Mouse (Mus musculus) hindbrain, embryonic 11.5 days (tissue): ENCODE data around the gene Gm20479. TPM values are rescaled to one million over a fixed set of nuclear protein-coding genes. Genes with fewer than 3 reads are reported as not detected.
A peak's percentile ranks its signal among the peaks of the same experiment; 100 is the strongest.

Source experiments
- ATAC-seq: fragments of 200-750 bp; cut with Nextera tagmentation; 2 replicates; pipeline ENCODE4 v1.8.0; 2017; ENCODE audit warnings: mild to moderate bottlenecking, moderate TSS enrichment, moderate library complexity; ENCODE audit not compliant: low FRiP score
- DNase-seq: peaks from one replicate; pipeline ENCODE4 v3.0.0-alpha.2; 2015; ENCODE audit warnings: low spot score
- H3K27ac ChIP-seq: fragments of 300-500 bp; sonication (generic); 2 replicates; pipeline ENCODE4 v1.5.1; 2014; ENCODE audit warnings: mild to moderate bottlenecking, low read depth, low read length
- H3K27me3 ChIP-seq: fragments of 300-500 bp; sonication (generic); 2 replicates; pipeline ENCODE4 v1.6.1; 2014; ENCODE audit warnings: mild to moderate bottlenecking, low read length, moderate library complexity, mixed read lengths; ENCODE audit not compliant: control insufficient read depth, insufficient read depth
- H3K36me3 ChIP-seq: fragments of 300-500 bp; sonication (generic); 2 replicates; pipeline ENCODE4 v1.6.1; 2014; ENCODE audit warnings: mild to moderate bottlenecking, low read length, moderate library complexity, mixed read lengths; ENCODE audit not compliant: control insufficient read depth, insufficient read depth
- H3K4me1 ChIP-seq: fragments of 300-500 bp; sonication (generic); replicated peaks from 2 replicates; pipeline ENCODE4 v1.6.1; 2014; ENCODE audit warnings: low read length, mixed read lengths; ENCODE audit not compliant: control insufficient read depth, insufficient read depth
- H3K4me2 ChIP-seq: fragments of 300-500 bp; sonication (generic); replicated peaks from 2 replicates; pipeline ENCODE4 v1.6.1; 2014; ENCODE audit warnings: mild to moderate bottlenecking, low read depth, low read length
- H3K4me3 ChIP-seq: fragments of 300-500 bp; sonication (generic); 2 replicates; pipeline ENCODE4 v1.5.1; 2014; ENCODE audit warnings: low read depth, low read length
- H3K9ac ChIP-seq: fragments of 300-500 bp; sonication (generic); 2 replicates; pipeline ENCODE4 v1.6.1; 2014; ENCODE audit warnings: low read depth, low read length
- H3K9me3 ChIP-seq: fragments of 300-500 bp; sonication (generic); 2 replicates; pipeline ENCODE4 v1.6.1; 2016; ENCODE audit warnings: low read length; ENCODE audit not compliant: control insufficient read depth
- WGBS: fragments of 180-500 bp; shearing (Covaris S2); extraction: QIAGEN DNeasy Blood & Tissue Kit; methylation state at CpG from one replicate; pipeline ENCODE4 v1.1.7; 2014; 5-methylcytosine and 5-hydroxymethylcytosine counted together
- polyA plus RNA-seq: library from polyadenylated mRNA; unstranded; fragments of >200 nt; fragmentation: Nextera tagmentation; extraction: Ambion mirVana; gene quantifications from 2 replicates; pipeline ENCODE4 v1.2.1, GENCODE M21; 2014

Gene Gm20479
- polyA plus RNA-seq, 1 experiment from 2014 or later: 0.57 TPM

DNA sequence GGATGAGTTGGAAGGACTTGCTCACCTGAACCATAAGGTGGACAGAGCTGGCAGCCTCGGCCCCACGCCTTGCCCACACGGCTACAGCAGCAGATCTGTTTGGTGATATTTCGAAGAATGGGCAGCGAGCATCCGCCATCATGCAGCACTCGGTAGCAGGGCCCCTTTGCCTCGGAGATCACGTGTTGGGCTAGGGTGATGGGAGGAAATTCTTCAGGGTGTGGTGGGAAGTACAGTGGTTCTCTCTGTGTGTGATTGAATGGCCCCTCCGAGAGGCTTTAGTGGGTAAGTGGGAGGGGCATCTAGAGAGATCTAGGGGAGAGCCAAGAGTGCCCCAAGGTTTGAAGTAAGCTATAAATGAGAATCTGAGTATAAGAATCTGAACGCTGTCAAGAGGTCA is 29.1 kb downstream of the Gm20479 start:
- Histone ChIP-seq H3K9ac (no peak overlapping the region), H3K4me2 (no peak overlapping the region), H3K9me3 (no peaks in the 10 kb centered on the region), H3K36me3 (no peaks in the 10 kb centered on the region), H3K4me3 (no peak overlapping the region), H3K27me3 (peaks cover 86% of the 10 kb centered on the region), H3K4me1 (peaks cover 15% of the 10 kb centered on the region), H3K27ac (no peak overlapping the region)
- ATAC-seq: no peak
- WGBS: 88% methylated on average over 11 of the region's 11 CpGs
- no peak for DNase-seq

DNA sequence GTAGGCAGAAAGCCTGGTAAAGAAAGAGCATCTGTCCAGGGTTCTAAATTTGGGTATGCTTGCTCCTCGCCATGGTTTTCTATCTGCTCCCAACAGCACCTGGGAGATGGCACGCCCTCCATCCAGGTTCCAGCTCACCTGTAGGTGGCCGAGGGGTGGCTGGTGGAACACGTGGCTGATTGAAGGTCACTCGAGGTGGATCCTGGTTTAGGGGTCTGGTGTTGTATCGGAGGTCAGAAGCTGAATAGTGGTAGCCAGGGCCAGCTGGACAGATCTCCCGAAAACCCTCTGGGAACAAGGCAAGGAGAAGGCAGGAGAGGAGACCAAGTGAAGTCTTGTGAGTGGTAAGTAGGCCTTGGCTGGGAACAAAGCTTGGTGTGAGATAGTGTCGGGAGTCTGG is 29.7 kb downstream of the Gm20479 start:
- Histone ChIP-seq H3K4me2 (no peak overlapping the region), H3K36me3 (no peaks in the 10 kb centered on the region), H3K4me1 (peaks cover 14% of the 10 kb centered on the region), H3K9me3 (no peaks in the 10 kb centered on the region), H3K9ac (no peak overlapping the region), H3K27me3 (peaks cover 82% of the 10 kb centered on the region), H3K27ac (no peak overlapping the region), H3K4me3 (no peak overlapping the region)
- DNase-seq (no peak), ATAC-seq (no peak)
- WGBS: 93% methylated on average over 8 of the region's 8 CpGs

DNA sequence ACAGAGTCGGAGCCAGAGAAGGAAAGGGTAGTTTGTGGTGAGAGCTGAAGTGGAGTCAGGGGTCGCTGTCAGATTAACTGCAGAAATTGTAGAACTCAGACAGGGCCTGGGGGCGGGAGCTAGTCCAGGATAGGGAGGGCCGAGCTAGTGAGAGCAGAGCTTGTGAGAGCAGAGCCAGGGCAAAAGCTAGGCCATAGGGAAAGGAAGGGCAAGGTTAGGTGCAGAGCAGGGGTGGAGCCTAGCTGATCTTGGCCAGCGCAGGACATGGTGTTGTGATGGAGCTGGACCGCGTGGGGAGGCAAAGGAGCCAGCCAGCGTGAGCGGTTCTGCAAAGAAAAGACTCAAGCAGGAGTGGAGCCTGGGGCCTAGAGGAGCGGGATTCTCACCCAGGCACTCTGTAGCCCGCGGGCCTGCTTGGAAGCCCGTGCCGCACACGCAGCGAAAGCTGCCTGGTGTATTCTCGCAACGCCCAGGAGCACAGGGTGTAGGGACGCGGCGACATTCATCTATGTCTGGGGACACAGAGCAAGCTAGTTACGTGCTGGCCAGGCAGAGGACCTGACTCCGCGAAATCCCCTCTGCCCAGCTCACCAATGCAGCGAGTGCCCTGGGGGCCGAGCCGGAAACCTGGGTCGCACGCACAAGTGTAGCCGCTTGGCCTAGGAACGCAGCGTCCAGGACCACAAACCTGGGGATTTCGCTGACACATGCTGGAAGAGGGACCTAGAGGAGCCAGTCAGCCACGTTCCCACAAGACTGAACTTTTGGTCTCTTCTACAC is 30.9 kb downstream of the Gm20479 start:
- WGBS: 33% methylated on average over 34 of the region's 34 CpGs
- DNase-seq (no peak), ATAC-seq (no peak)
- no peaks in the 10 kb centered on the region for H3K9me3 ChIP-seq
- peak overlapping the region; percentile 26 for H3K4me2 ChIP-seq
- no peaks in the 10 kb centered on the region for H3K36me3 ChIP-seq
- H3K9ac ChIP-seq: 0 out of 2 replicates have a peak overlapping the region, but pooled peaks have one; percentile 28
- no peak overlapping the region for H3K27ac ChIP-seq
- peaks cover 10% of the 10 kb centered on the region; the same call in 1 of the 2 replicates for H3K4me1 ChIP-seq
- peaks cover 70% of the 10 kb centered on the region for H3K27me3 ChIP-seq
- H3K4me3 ChIP-seq: 0 out of 2 replicates have a peak overlapping the region, but pooled peaks have one; percentile 16

DNA sequence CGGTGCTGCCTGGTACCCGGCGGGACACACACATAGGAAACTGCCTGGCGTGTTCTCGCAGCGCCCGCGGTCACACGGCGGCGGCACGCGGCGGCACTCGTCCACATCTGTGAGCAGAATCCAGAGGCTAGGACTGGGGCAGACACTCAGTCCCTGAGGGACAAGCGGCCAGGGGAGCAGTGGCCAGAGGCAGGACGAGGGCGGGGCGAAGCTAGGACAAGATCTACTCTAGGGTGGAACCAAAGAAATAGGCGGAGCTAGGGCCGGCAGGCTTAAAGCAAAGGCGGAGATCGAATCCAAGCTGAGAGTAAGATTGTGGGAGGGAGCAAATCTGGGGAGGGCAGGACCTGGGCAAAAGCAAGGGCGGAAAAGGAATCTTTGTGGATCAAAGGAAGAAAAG is 31.5 kb downstream of the Gm20479 start:
- peak; percentile 59 for DNase-seq
- Histone ChIP-seq H3K36me3 (no peaks in the 10 kb centered on the region), H3K9me3 (no peaks in the 10 kb centered on the region), H3K9ac (peak overlapping the region; percentile 28; the same call in 1 of the 2 replicates), H3K4me2 (peak overlapping the region; percentile 26), H3K27ac (no peak overlapping the region), H3K4me1 (peaks cover 10% of the 10 kb centered on the region; the same call in 1 of the 2 replicates), H3K4me3 (0 out of 2 replicates have a peak overlapping the region, but pooled peaks have one; percentile 16), H3K27me3 (peaks cover 64% of the 10 kb centered on the region)
- 0 out of 2 replicates have a peak, but pooled peaks have one; percentile 26 for ATAC-seq
- 1% methylated on average over 24 of the region's 24 CpGs for WGBS

DNA sequence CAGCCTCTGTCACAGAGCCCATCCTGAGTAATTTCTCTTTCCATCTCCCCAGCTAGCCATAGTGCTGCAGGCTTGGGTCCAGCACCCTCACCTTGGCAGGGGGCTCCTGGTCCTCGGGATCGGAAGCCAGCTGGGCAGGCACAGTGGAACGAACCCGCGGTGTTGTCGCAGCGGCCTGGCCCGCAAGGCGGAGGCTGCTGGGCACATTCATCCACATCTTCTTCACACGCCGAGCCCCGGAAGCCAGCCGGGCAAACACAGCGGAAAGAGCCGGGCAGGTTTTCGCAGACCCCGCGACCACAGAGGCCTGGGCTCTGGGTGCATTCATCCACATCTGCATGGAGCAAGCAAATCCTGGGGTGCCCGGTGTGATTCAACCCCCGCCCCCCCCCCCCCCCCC is 32.3 kb downstream of the Gm20479 start:
- peaks cover 56% of the 10 kb centered on the region for H3K27me3 ChIP-seq
- H3K9ac ChIP-seq: no peak overlapping the region
- no peak for ATAC-seq
- H3K36me3 ChIP-seq: no peaks in the 10 kb centered on the region
- H3K4me2 ChIP-seq: no peak overlapping the region
- no peaks in the 10 kb centered on the region for H3K9me3 ChIP-seq
- WGBS: 39% methylated on average over 18 of the region's 20 CpGs
- no peak for DNase-seq
- no peak overlapping the region for H3K27ac ChIP-seq
- peaks cover 6% of the 10 kb centered on the region; the same call in 1 of the 2 replicates for H3K4me1 ChIP-seq
- no peak overlapping the region for H3K4me3 ChIP-seq

DNA sequence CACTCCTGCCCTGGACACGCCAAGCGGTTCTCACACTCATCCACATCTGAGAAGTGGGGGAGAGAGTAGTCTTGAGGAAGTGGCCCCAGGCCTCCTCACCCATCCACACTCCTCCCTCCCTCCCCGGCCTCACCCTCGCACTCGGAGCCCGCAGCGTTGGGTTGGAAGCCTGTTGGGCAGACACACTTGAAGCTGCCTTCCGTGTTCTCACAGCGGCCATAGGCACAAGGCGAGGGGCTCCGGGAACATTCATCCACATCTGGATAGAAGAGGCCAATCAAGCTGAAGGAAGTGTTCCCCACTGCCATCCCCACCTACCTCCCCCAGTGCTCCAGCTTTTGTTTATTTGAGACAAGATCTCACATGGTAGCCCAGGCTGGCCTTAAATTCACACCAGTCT is 33.1 kb downstream of the Gm20479 start:
- Histone ChIP-seq H3K9me3 (no peaks in the 10 kb centered on the region), H3K27ac (no peak overlapping the region), H3K4me2 (no peak overlapping the region), H3K4me3 (no peak overlapping the region), H3K27me3 (peaks cover 49% of the 10 kb centered on the region), H3K9ac (no peak overlapping the region), H3K36me3 (no peaks in the 10 kb centered on the region), H3K4me1 (peaks cover 3% of the 10 kb centered on the region; the same call in 1 of the 2 replicates)
- WGBS: 99% methylated on average over 7 of the region's 11 CpGs
- ATAC-seq (no peak), DNase-seq (no peak)

DNA sequence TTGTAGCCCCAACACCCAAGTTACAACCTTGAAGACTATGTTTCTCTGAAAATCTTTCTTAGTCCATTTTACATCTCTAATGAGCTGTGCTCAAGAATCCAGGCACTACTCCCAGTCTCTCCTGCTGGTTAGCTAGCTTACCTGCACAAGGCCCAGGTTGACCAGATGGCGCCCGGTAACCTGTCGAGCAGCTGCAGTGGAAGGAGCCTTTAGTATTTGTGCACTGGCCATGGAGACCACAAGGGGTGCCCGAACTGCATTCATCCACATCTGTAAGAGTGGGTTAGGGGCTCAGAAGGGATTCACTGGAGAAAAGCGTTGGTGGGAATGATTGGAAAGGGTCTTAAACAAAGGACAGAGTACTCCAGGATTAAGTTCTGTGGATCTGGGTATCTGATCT is 34.2 kb downstream of the Gm20479 start:
- no peak overlapping the region for H3K4me3 ChIP-seq
- no peak overlapping the region for H3K9ac ChIP-seq
- H3K36me3 ChIP-seq: no peaks in the 10 kb centered on the region
- DNase-seq: no peak
- no peaks in the 10 kb centered on the region for H3K9me3 ChIP-seq
- H3K4me1 ChIP-seq: peaks cover 3% of the 10 kb centered on the region; the same call in 1 of the 2 replicates
- ATAC-seq: no peak
- H3K27ac ChIP-seq: no peak overlapping the region
- WGBS: 91% methylated on average over 5 of the region's 5 CpGs
- no peak overlapping the region for H3K4me2 ChIP-seq
- H3K27me3 ChIP-seq: peaks cover 38% of the 10 kb centered on the region

DNA sequence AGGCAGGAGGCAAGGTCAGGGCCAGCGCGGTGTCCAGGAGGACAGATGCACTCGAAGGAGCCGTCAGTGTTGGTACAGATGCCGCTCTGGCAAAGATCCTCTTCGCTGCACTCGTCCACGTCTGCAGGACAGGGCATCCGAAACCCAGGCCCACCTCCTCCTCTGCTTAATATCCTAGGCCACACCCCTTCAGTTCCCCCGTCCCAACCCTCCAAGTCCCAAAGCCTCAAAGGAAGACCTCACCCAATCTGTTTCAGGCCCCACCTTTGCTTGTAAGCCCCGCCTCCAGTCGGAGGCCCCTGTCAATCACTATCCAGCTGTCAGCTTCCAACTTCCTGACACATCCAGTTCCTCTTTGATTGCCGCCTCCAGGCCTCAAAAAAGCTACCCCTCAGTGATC is 34.9 kb downstream of the Gm20479 start:
- Histone ChIP-seq H3K36me3 (no peaks in the 10 kb centered on the region), H3K27me3 (peaks cover 30% of the 10 kb centered on the region), H3K9ac (no peak overlapping the region), H3K27ac (no peak overlapping the region), H3K9me3 (no peaks in the 10 kb centered on the region), H3K4me3 (no peak overlapping the region), H3K4me1 (peaks cover 3% of the 10 kb centered on the region; the same call in 1 of the 2 replicates), H3K4me2 (no peak overlapping the region)
- ATAC-seq (no peak), DNase-seq (no peak)
- WGBS: 19% methylated on average over 13 of the region's 13 CpGs

DNA sequence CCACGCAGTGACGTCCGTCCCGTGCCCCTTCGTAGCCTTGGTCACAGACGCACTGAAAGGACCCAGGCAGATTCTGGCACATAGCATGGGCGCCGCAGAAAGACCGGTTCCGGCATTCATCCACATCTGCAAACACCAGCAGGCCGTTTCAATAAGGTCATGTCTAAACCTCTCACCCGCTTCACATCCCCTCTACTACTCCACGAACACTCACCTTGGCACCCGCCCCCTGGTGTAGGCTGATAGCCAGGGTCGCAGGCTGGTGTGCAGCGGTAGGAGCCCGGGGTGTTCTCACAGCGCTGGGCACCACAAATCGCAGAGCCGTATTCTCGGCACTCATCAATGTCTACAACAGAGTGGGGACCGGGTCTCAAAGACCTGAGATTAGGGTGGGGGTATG is 37.8 kb downstream of the Gm20479 start:
- Histone ChIP-seq H3K9me3 (no peaks in the 10 kb centered on the region), H3K9ac (no peak overlapping the region), H3K36me3 (no peaks in the 10 kb centered on the region), H3K4me1 (no peaks in the 10 kb centered on the region; the same call in 1 of the 2 replicates), H3K4me3 (no peak overlapping the region), H3K4me2 (no peak overlapping the region), H3K27me3 (peaks cover 3% of the 10 kb centered on the region; the same call in 1 of the 2 replicates), H3K27ac (no peak overlapping the region)
- no peak for ATAC-seq
- no peak for DNase-seq
- 89% methylated on average over 22 of the region's 22 CpGs for WGBS
